Mouse (Mus musculus): ENCODE data around the gene Zfp423.
A peak's percentile ranks its signal among the peaks of the same experiment; 100 is the strongest.

Gene Zfp423

DNA sequence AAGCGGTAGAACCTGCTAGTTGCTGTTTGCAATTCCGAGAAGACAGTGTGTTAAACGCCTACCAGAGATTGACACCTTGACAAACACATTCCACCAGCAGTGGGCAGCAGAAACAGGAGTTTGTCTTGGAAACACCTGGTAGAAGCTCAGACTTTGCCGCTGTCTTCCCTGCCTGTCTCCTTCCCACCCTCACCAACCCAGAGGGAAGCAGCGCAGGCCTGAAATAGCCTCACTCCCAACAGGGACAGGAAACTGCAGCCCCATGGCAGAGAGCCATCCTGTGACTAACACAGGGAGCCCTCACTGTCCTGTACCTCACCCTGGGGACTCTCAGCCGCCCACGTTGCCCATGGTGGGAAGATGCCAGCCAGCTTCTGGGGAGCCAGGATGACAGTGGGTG is 340.3 kb downstream of the Zfp423 start:
- peak in 1 of 2 experiments; percentile 42 for DNase-seq (ENCODE audit: low spot score in 2 of 2)

GRCm38 (mm10) chr8:87613701-87614100 is 345.7 kb downstream of the Zfp423 start:
- DNase-seq (ENCODE audit: low spot score in 2 of 2): peak in 1 of 2 experiments; percentile 27
